Mouse (Mus musculus) ZHBTc4 (cell line): ENCODE data around the gene Ercc1.
A peak's percentile ranks its signal among the peaks of the same experiment; 100 is the strongest.

Experiments used
- DNase-seq: peaks from one replicate; pipeline ENCODE4 v3.0.0-alpha.2; 2011; ENCODE audit warnings: low read depth, low spot score

The Ercc1 gene

DNA sequence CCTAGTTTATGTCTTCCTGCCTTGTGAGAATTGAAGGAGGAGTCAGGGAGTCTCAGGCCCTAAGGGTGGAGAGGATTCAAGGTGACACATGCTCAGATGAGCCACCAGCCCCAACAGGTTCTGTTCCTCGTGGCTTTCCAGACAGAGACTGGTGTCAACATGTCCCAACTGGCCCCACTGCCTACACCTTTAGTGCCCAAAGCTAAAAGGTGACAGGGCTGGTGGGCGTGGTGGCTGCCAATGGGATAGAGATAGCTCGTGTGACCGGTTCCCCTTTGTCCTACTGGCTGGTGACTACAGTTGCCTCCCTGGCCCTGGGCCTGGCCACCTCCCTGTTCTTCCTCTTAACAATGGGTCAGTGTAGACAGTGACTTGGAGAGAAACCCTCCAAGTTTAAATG, 20.8 kb downstream of the Ercc1 start:
- DNase-seq: no peak

DNA sequence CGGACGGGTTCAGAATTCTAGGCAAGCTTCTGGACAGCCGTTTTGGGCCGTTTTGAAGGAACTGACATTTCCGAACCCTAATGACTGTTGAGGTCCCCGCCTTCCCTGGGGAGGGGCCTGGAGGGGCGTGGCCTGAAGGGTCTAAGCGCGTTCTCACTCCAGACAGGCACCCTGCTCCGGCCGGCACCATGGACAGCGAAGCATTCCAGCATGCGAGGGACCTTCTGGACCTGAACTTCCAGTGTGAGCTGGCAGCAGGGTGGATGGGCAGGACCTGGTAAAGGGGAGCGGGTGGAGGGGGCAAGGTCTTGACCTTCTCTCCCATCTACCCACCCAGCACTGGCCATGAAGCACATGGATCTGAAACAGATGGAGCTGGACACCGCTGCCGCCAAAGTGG, 23.8 kb downstream of the Ercc1 start:
- peak; percentile 74 for DNase-seq

GRCm38 (mm10) chr7:19369823-19370425, 25.3 kb downstream of the Ercc1 start:
- peak; percentile 61 for DNase-seq

DNA sequence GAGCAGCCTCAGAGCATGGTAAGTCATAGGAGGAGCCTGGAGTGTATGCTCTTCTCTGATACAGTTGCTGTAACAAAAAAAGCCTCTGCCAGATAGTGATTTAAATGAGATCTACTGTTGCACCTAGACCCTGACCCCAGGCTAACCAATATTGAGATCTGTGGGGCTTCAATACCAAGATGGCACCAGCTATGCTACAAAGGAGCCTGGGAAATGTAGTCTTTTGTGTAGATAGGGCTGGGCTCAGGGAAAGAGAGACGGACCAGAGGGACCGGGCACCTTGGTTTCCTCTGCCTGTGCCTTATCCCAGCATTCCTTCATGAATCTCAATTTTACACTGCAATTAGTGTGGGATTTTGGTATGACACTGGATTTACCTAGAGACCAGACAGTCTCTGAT, 28.8 kb downstream of the Ercc1 start:
- no peak for DNase-seq

GRCm38 (mm10) chr7:19375368-19375767, 30.8 kb downstream of the Ercc1 start:
- no peak for DNase-seq

GRCm38 (mm10) chr7:19376019-19376418, 31.4 kb downstream of the Ercc1 start:
- DNase-seq: no peak

DNA sequence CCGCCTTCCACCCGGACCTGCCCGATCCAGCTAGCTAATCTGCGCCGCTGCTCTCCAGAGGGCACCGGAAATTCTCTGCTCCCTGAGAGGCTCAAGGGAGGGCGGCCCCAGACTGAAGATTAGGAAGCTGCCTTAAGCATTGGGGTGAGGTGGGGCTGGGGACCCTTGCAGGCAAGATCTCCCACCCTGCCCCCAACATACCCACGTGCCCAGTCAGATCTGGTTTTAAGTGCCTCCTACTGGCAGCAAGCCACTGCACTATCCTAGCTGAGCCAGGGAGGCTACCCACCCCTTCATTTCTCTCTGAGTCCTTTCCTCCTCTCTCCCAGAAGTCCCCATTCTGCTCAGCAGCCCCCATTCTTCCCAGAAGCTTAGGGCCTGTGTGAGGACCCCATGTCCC, 33.5 kb downstream of the Ercc1 start:
- no peak for DNase-seq

DNA sequence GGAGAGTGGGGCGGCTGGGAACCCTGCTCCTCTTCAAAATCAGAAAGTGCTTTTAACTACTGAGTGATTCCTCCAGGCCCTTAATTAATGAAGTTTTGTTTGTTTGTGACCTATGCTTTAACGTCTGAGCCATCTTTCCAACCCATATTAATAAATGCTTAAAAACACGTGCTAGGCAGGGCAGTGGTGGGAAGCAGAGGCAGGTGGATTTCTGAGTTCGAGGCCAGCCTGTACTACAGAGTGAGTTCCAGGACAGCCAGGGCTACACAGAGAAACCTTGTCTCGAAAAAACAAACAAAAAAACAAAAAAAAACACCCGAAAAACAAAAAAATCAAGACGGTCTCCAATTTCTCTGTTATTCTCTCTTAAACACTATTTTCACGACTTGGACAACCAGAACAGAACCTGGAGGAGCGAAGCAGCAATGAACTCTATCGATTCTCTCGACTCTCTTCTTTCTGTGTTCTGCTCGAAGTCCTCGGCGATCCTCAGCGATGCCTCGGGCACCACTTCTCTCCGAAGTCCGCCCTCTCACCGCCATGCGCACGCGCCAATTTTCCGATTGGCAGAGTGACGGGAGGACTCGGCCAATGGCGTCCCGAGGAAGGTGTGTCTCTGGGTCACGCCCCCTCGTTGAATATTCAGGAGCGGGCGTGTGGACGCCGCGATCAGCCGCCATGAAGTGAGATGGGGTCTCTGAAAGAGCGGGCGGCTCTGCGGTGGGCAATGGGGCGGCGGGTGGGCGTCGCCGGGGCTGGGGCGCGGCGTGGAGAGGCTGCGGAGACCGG, 37.0 kb downstream of the Ercc1 start, which contains the start of gene Ercc2:
TSS of gene Ercc2 (plus strand) at position 634 of the 789 bp plus-strand sequence.
- DNase-seq: peak; percentile 100

DNA sequence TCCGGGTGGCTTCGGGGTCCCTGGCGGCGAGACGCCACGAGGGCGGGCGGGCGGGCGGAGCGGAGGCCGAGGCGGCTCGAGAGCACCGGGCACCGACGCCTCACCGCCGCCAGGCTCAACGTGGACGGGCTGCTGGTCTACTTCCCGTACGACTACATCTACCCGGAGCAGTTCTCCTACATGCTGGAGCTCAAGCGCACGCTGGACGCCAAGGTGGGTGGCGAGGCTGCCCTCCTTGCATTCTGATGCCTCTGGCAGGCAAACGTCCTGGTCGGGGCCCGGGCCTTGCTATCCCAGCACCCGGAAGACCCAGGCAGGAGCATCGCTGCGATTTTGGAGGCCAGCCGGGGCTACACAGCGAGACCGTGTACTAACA, 37.6 kb downstream of the Ercc1 start:
- no peak for DNase-seq

GRCm38 (mm10) chr7:19383708-19384107, 39.1 kb downstream of the Ercc1 start:
- DNase-seq: no peak

GRCm38 (mm10) chr7:19388699-19389413, 44.3 kb downstream of the Ercc1 start:
- DNase-seq: no peak

GRCm38 (mm10) chr7:19394484-19394883, 49.9 kb downstream of the Ercc1 start:
- no peak for DNase-seq

DNA sequence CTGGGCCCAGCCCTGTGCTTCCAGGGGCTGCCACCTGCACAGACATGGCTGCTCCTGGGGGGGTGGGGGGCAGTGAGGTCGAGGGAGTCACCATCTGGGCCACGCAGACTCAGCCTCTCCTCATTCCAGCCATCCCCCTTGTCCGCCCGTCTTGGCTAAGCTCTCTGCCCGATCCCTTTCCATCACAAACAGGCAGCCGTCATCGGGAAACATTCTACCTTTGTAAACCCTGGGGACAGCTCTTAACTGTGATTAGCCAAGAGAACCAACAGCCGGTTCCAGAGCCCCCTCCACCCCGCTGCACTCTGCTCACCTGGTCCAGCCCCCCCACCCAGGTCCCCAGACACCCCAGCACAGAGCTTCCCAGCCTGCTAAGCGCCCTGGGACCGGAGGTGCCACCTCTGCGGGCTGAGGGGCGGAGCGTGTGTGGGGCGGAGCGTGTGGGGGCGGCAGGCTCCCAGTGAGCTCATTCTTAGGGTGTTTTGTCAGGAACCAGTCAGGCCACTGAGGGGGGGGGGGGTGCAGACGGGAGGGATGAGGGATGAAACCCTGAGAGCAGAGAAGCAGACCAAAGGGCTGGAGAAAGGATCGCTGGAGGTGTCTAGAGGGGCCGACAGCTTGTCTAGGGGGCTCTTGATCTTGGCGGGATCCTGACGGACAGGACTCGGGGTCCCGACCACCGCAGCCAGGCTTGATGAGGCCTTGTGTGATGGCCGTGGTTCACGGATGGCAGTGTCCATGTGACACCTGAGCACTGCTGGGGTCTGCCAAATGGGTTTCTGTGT, 55.1 kb downstream of the Ercc1 start:
- peak; percentile 71 for DNase-seq

GRCm38 (mm10) chr7:19400946-19401345, 56.4 kb downstream of the Ercc1 start:
- DNase-seq: peak; percentile 87

- no peak for DNase-seq
Measured at GRCm38 (mm10) chr7:19402535-19403112, 58.0 kb downstream of the Ercc1 start.

DNA sequence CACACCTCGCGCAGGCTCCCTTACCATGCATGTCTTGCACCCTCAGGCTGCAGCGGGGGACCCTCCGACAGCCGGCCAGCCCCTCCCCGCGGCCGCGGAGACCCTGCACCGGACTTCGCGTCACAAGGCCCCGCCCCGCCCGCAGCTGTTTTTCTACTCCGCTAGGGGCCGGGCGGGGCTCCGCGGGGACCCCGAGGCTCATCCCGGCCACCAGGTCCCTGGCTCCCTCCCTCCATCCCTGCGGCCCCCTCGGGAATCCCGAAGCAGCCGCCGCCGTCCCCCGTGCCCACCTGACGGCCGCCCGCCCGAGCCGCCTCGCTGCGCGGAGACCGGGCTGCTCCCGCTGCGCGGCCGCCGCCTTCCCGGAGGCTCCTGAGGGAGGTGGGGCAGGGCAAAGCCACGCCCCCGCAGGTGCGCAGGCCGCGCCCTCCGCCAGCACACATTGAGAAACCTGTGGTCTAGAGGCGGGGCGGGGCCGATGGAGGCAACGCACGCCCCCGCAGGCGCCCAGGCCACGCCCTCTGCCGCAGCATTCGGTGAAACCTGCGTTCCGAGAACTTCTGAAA, 59.2 kb downstream of the Ercc1 start, which contains the start of gene Klc3:
TSS of gene Klc3 (minus strand) at position 374 of the 566 bp plus-strand sequence.
- peak; percentile 89 for DNase-seq

DNA sequence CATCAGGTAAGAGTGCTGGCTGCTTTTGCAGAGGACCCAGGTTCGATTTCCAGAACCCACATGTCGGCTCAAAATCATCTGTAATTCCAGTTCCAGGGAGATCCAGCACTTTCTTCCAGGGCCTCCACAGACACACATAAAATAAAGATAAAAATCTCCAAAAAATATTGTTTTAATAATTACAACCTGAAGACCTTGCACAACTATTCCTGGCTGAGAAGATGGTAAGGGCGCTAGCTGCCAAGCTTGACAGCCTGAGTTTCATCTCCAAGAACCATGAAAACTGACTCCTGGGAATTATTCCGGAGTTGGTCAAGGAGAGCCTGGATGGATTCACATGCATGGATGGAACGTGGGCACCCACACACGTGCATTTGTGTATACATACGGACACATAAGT, 59.9 kb downstream of the Ercc1 start, which contains the start of gene Ckm:
TSS of gene Ckm (plus strand) at position 301 of the 400 bp plus-strand sequence.
- DNase-seq: no peak

- peak; percentile 81 for DNase-seq
Measured at GRCm38 (mm10) chr7:19405417-19405816, 60.8 kb downstream of the Ercc1 start.
